Mouse (Mus musculus): ENCODE data around the gene Gm36176. TPM values are rescaled to one million over a fixed set of nuclear protein-coding genes. Genes with fewer than 3 reads are reported as not detected.
"Not testable (repeated sequence)": the region's sequence is repeated elsewhere in the genome, so short reads cannot be mapped to it uniquely, and the experiment has no call there.

Gm36176 gene
- polyA plus RNA-seq (2015; fragmentation: Nextera tagmentation; extraction: Ambion mirVana), result not detected in 2 replicates

- Histone ChIP-seq H3K4me2 (ENCODE audit: low read length) (no peak within 1 kb of the TSS), H3K27ac (ENCODE audit: low read depth, low read length) (no peak within 1 kb of the TSS), H3K36me3 (ENCODE audit: control insufficient read depth, insufficient read depth, low read length) (no peaks in the 10 kb centered on the region; the same call in 1 of the 2 replicates), H3K27me3 (replicated peaks; ENCODE audit: control insufficient read depth, insufficient read depth, low read length) (no peaks in the 10 kb centered on the region), H3K9me3 (ENCODE audit: control insufficient read depth, low read length) (peaks cover 14% of the 10 kb centered on the region), H3K4me3 (ENCODE audit: low read length) (no peak within 1 kb of the TSS), H3K9ac (ENCODE audit: low read depth, low read length) (no peak within 1 kb of the TSS), H3K4me1 (ENCODE audit: control insufficient read depth, insufficient read depth, low read depth, low read length) (no peaks in the 10 kb centered on the region)
- WGBS, result 78% methylated on average over 2 of the region's 3 CpGs
- no peak for ATAC-seq
Measured at GRCm38 (mm10) chr10:77846503-77846902, at the start of gene Gm36176. TSS of gene Gm36176 (plus strand) at chr10:77846803.

- H3K27ac ChIP-seq (ENCODE audit: low read depth, low read length), result no peak overlapping the region
- no peaks in the 10 kb centered on the region for H3K4me1 ChIP-seq (ENCODE audit: control insufficient read depth, insufficient read depth, low read depth, low read length)
- H3K9ac ChIP-seq (ENCODE audit: low read depth, low read length), result no peak overlapping the region
- no peaks in the 10 kb centered on the region for H3K9me3 ChIP-seq (ENCODE audit: control insufficient read depth, low read length)
- WGBS, result 16% methylated on average over 3 of the region's 3 CpGs
- no peaks in the 10 kb centered on the region for H3K36me3 ChIP-seq (ENCODE audit: control insufficient read depth, insufficient read depth, low read length)
- ATAC-seq, result no peak
- no peak overlapping the region for H3K4me2 ChIP-seq (ENCODE audit: low read length)
- H3K4me3 ChIP-seq (ENCODE audit: low read length), result no peak overlapping the region
- no peaks in the 10 kb centered on the region for H3K27me3 ChIP-seq (replicated peaks; ENCODE audit: control insufficient read depth, insufficient read depth, low read length)
Measured at GRCm38 (mm10) chr10:77797677-77798076, 48.9 kb upstream of the Gm36176 start.

- not testable (repeated sequence) for H3K9me3 ChIP-seq (ENCODE audit: control insufficient read depth, low read length); H3K9ac ChIP-seq (ENCODE audit: low read depth, low read length); H3K27ac ChIP-seq (ENCODE audit: low read depth, low read length); H3K27me3 ChIP-seq (replicated peaks; ENCODE audit: control insufficient read depth, insufficient read depth, low read length); ATAC-seq; H3K4me1 ChIP-seq (ENCODE audit: control insufficient read depth, insufficient read depth, low read depth, low read length); H3K36me3 ChIP-seq (ENCODE audit: control insufficient read depth, insufficient read depth, low read length); H3K4me3 ChIP-seq (ENCODE audit: low read length); H3K4me2 ChIP-seq (ENCODE audit: low read length)
- 38% methylated on average over 3 of the region's 3 CpGs for WGBS
Measured at GRCm38 (mm10) chr10:77798164-77798920, 48.3 kb upstream of the Gm36176 start.

GRCm38 (mm10) chr10:77798921-77799508 lies 47.6 kb upstream of the Gm36176 start, which contains the start of gene Gm19668:
TSS of gene Gm19668 (minus strand) at chr10:77799133.
- Histone ChIP-seq H3K9ac (ENCODE audit: low read depth, low read length) (no peak within 1 kb of the TSS), H3K4me2 (ENCODE audit: low read length) (no peak within 1 kb of the TSS), H3K9me3 (ENCODE audit: control insufficient read depth, low read length) (no peaks in the 10 kb centered on the region), H3K27me3 (replicated peaks; ENCODE audit: control insufficient read depth, insufficient read depth, low read length) (no peaks in the 10 kb centered on the region), H3K36me3 (ENCODE audit: control insufficient read depth, insufficient read depth, low read length) (no peaks in the 10 kb centered on the region), H3K27ac (ENCODE audit: low read depth, low read length) (no peak within 1 kb of the TSS), H3K4me1 (ENCODE audit: control insufficient read depth, insufficient read depth, low read depth, low read length) (no peaks in the 10 kb centered on the region), H3K4me3 (ENCODE audit: low read length) (no peak within 1 kb of the TSS)
- no peak for ATAC-seq
- WGBS, result 70% methylated on average over 8 of the region's 8 CpGs

GRCm38 (mm10) chr10:77804095-77804494 lies 42.5 kb upstream of the Gm36176 start:
- Histone ChIP-seq H3K4me3 (ENCODE audit: low read length) (no peak overlapping the region), H3K9me3 (ENCODE audit: control insufficient read depth, low read length) (peaks cover 2% of the 10 kb centered on the region; the same call in 1 of the 2 replicates), H3K9ac (ENCODE audit: low read depth, low read length) (no peak overlapping the region), H3K27ac (ENCODE audit: low read depth, low read length) (no peak overlapping the region), H3K36me3 (ENCODE audit: control insufficient read depth, insufficient read depth, low read length) (no peaks in the 10 kb centered on the region), H3K4me2 (ENCODE audit: low read length) (no peak overlapping the region), H3K27me3 (replicated peaks; ENCODE audit: control insufficient read depth, insufficient read depth, low read length) (no peaks in the 10 kb centered on the region), H3K4me1 (ENCODE audit: control insufficient read depth, insufficient read depth, low read depth, low read length) (no peaks in the 10 kb centered on the region)
- ATAC-seq, result no peak
- 77% methylated on average over 3 of the region's 3 CpGs for WGBS

- Histone ChIP-seq H3K4me2 (ENCODE audit: low read length) (no peak within 1 kb of the TSS), H3K36me3 (ENCODE audit: control insufficient read depth, insufficient read depth, low read length) (no peaks in the 10 kb centered on the region), H3K4me3 (ENCODE audit: low read length) (no peak within 1 kb of the TSS), H3K9me3 (ENCODE audit: control insufficient read depth, low read length) (peaks cover 2% of the 10 kb centered on the region; the same call in 1 of the 2 replicates), H3K9ac (ENCODE audit: low read depth, low read length) (no peak within 1 kb of the TSS), H3K4me1 (ENCODE audit: control insufficient read depth, insufficient read depth, low read depth, low read length) (no peaks in the 10 kb centered on the region), H3K27ac (ENCODE audit: low read depth, low read length) (no peak within 1 kb of the TSS), H3K27me3 (replicated peaks; ENCODE audit: control insufficient read depth, insufficient read depth, low read length) (no peaks in the 10 kb centered on the region; the same call in 1 of the 2 replicates)
- 57% methylated on average over 5 of the region's 5 CpGs for WGBS
- ATAC-seq, result no peak
Measured at GRCm38 (mm10) chr10:77811743-77812142, 34.9 kb upstream of the Gm36176 start, which contains the start of gene Gm9507. TSS of gene Gm9507 (minus strand) at chr10:77811843.

GRCm38 (mm10) chr10:77814382-77814781 lies 32.2 kb upstream of the Gm36176 start, which contains the start of gene Gm2696:
TSS of gene Gm2696 (plus strand) at chr10:77814682.
- H3K27me3 ChIP-seq (replicated peaks; ENCODE audit: control insufficient read depth, insufficient read depth, low read length), result no peaks in the 10 kb centered on the region; the same call in 1 of the 2 replicates
- H3K4me2 ChIP-seq (ENCODE audit: low read length), result no peak within 1 kb of the TSS
- H3K27ac ChIP-seq (ENCODE audit: low read depth, low read length), result no peak within 1 kb of the TSS
- WGBS, result 49% methylated on average over 4 of the region's 4 CpGs
- no peak for ATAC-seq
- H3K9ac ChIP-seq (ENCODE audit: low read depth, low read length), result no peak within 1 kb of the TSS
- H3K36me3 ChIP-seq (ENCODE audit: control insufficient read depth, insufficient read depth, low read length), result no peaks in the 10 kb centered on the region
- no peak within 1 kb of the TSS for H3K4me3 ChIP-seq (ENCODE audit: low read length)
- no peaks in the 10 kb centered on the region for H3K4me1 ChIP-seq (ENCODE audit: control insufficient read depth, insufficient read depth, low read depth, low read length)
- H3K9me3 ChIP-seq (ENCODE audit: control insufficient read depth, low read length), result no peaks in the 10 kb centered on the region

GRCm38 (mm10) chr10:77815514-77815913 lies 31.1 kb upstream of the Gm36176 start:
- Histone ChIP-seq H3K4me2 (ENCODE audit: low read length) (no peak overlapping the region), H3K27ac (ENCODE audit: low read depth, low read length) (no peak overlapping the region), H3K4me1 (ENCODE audit: control insufficient read depth, insufficient read depth, low read depth, low read length) (no peaks in the 10 kb centered on the region), H3K9me3 (ENCODE audit: control insufficient read depth, low read length) (no peaks in the 10 kb centered on the region), H3K36me3 (ENCODE audit: control insufficient read depth, insufficient read depth, low read length) (no peaks in the 10 kb centered on the region), H3K4me3 (ENCODE audit: low read length) (no peak overlapping the region), H3K27me3 (replicated peaks; ENCODE audit: control insufficient read depth, insufficient read depth, low read length) (no peaks in the 10 kb centered on the region; the same call in 1 of the 2 replicates), H3K9ac (ENCODE audit: low read depth, low read length) (no peak overlapping the region)
- ATAC-seq, result no peak
- 26% methylated on average over 5 of the region's 5 CpGs for WGBS

- Histone ChIP-seq H3K9ac (ENCODE audit: low read depth, low read length) (no peak overlapping the region), H3K9me3 (ENCODE audit: control insufficient read depth, low read length) (no peaks in the 10 kb centered on the region), H3K4me1 (ENCODE audit: control insufficient read depth, insufficient read depth, low read depth, low read length) (no peaks in the 10 kb centered on the region), H3K27me3 (replicated peaks; ENCODE audit: control insufficient read depth, insufficient read depth, low read length) (no peaks in the 10 kb centered on the region), H3K4me3 (ENCODE audit: low read length) (no peak overlapping the region), H3K27ac (ENCODE audit: low read depth, low read length) (no peak overlapping the region), H3K4me2 (ENCODE audit: low read length) (no peak overlapping the region), H3K36me3 (ENCODE audit: control insufficient read depth, insufficient read depth, low read length) (no peaks in the 10 kb centered on the region)
- WGBS, result 92% methylated on average over 4 of the region's 4 CpGs
- peak; percentile 45; the same call in 1 of the 2 replicates for ATAC-seq
Measured at GRCm38 (mm10) chr10:77818523-77818922, 28.1 kb upstream of the Gm36176 start.

All from hindbrain, embryonic 16.5 days (tissue).